Mouse (Mus musculus): ENCODE data around the gene Prkg1. TPM values are rescaled to one million over a fixed set of nuclear protein-coding genes. Genes with fewer than 3 reads are reported as not detected.
A peak's percentile ranks its signal among the peaks of the same experiment; 100 is the strongest.
"Not testable (repeated sequence)": the region's sequence is repeated elsewhere in the genome, so short reads cannot be mapped to it uniquely, and the experiment has no call there.

The Prkg1 gene
- polyA plus RNA-seq, 2 experiments: 7.1 to 9.6 TPM

- Histone ChIP-seq H3K36me3 (ENCODE audit: control insufficient read depth, insufficient read depth, low read length) (no peaks in the 10 kb centered on the region), H3K27ac (replicated peaks; ENCODE audit: low read depth, low read length) (no peak overlapping the region; the same call in 1 of the 2 replicates), H3K4me3 (replicated peaks; ENCODE audit: low read length) (no peak overlapping the region), H3K4me1 (ENCODE audit: control insufficient read depth, insufficient read depth, low read length) (no peaks in the 10 kb centered on the region), H3K27me3 (ENCODE audit: control insufficient read depth, insufficient read depth, low read length) (no peaks in the 10 kb centered on the region), H3K9ac (ENCODE audit: low read depth, low read length, severe bottlenecking) (no peak overlapping the region), H3K9me3 (ENCODE audit: control insufficient read depth, low read length) (no peaks in the 10 kb centered on the region), H3K4me2 (replicated peaks; ENCODE audit: low read depth, low read length, severe bottlenecking) (no peak overlapping the region)
- DNase-seq (ENCODE audit: low spot score) (no peak), ATAC-seq (ENCODE audit: low FRiP score, low read depth) (no peak)
- no peak for TF ChIP-seq POLR2A (IDR thresholded peaks at IDR 0.05; ENCODE audit: borderline replicate concordance, extremely low read depth, insufficient read depth, insufficient read length)
- 55% methylated on average over 5 of the region's 5 CpGs for WGBS
Observed at GRCm38 (mm10) chr19:31361575-31361974, 403.3 kb downstream of the Prkg1 start.

DNA sequence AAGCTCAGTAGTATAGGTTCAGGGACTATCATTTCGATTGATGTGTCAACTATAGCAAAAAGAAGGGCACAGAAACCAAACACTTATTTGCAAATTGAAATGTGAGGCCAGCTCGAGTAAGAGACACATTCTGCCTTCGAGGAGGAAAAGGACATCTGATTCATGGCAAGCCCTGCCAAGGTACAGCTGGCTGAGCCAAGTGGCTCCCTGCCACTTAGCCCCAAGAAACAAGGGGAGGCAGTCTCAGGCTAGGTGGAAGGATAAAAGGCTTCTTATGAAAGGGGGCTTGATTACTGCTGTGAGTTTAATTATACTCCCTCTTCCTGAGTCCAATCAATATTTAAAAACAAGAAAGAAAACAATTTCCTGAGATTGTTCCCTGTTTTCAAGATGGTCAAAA is 403.7 kb downstream of the Prkg1 start:
- H3K4me3 ChIP-seq (replicated peaks; ENCODE audit: low read length): no peak overlapping the region
- no peak overlapping the region for H3K9ac ChIP-seq (ENCODE audit: low read depth, low read length, severe bottlenecking)
- no peak for TF ChIP-seq POLR2A (IDR thresholded peaks at IDR 0.05; ENCODE audit: borderline replicate concordance, extremely low read depth, insufficient read depth, insufficient read length)
- no peaks in the 10 kb centered on the region for H3K4me1 ChIP-seq (ENCODE audit: control insufficient read depth, insufficient read depth, low read length)
- no peak overlapping the region; the same call in 1 of the 2 replicates for H3K27ac ChIP-seq (replicated peaks; ENCODE audit: low read depth, low read length)
- DNase-seq (ENCODE audit: low spot score) (peak; percentile 28), ATAC-seq (ENCODE audit: low FRiP score, low read depth) (no peak)
- no peaks in the 10 kb centered on the region for H3K9me3 ChIP-seq (ENCODE audit: control insufficient read depth, low read length)
- H3K36me3 ChIP-seq (ENCODE audit: control insufficient read depth, insufficient read depth, low read length): no peaks in the 10 kb centered on the region
- H3K27me3 ChIP-seq (ENCODE audit: control insufficient read depth, insufficient read depth, low read length): no peaks in the 10 kb centered on the region
- 40% methylated on average over 3 of the region's 3 CpGs for WGBS
- H3K4me2 ChIP-seq (replicated peaks; ENCODE audit: low read depth, low read length, severe bottlenecking): no peak overlapping the region

- no peak overlapping the region for H3K4me3 ChIP-seq (replicated peaks; ENCODE audit: low read length)
- H3K36me3 ChIP-seq (ENCODE audit: control insufficient read depth, insufficient read depth, low read length): no peaks in the 10 kb centered on the region
- H3K27me3 ChIP-seq (ENCODE audit: control insufficient read depth, insufficient read depth, low read length): no peaks in the 10 kb centered on the region
- ATAC-seq (ENCODE audit: low FRiP score, low read depth) (no peak; the same call in 1 of the 2 replicates), DNase-seq (ENCODE audit: low spot score) (peak; percentile 60)
- 48% methylated on average over 1 of the region's 1 CpGs for WGBS
- no peak overlapping the region for H3K27ac ChIP-seq (replicated peaks; ENCODE audit: low read depth, low read length)
- TF ChIP-seq POLR2A (IDR thresholded peaks at IDR 0.05; ENCODE audit: borderline replicate concordance, extremely low read depth, insufficient read depth, insufficient read length): no peak
- no peak overlapping the region for H3K9ac ChIP-seq (ENCODE audit: low read depth, low read length, severe bottlenecking)
- H3K9me3 ChIP-seq (ENCODE audit: control insufficient read depth, low read length): no peaks in the 10 kb centered on the region
- no peak overlapping the region for H3K4me2 ChIP-seq (replicated peaks; ENCODE audit: low read depth, low read length, severe bottlenecking)
- H3K4me1 ChIP-seq (ENCODE audit: control insufficient read depth, insufficient read depth, low read length): no peaks in the 10 kb centered on the region
Observed at GRCm38 (mm10) chr19:31354959-31355358, 409.9 kb downstream of the Prkg1 start.

DNA sequence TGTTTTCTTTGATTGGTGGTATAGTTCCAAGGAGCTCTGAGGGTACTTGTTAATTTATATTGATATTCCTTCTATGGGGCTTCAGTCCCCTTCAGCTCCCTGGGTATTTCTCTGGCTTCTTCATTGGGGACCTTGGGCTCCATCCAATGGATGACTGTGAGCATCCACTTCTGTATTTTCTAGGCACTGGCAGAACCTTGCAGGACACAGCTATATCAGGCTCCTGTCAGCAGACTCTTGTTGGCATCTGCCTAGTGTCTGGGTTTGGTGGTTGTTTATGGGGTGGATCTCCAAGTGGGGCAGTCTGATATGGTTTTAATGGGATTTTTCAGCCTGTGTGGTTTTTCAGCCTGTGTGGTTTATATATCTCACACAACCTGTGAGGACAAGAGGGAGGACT is 412.0 kb downstream of the Prkg1 start:
- not testable (repeated sequence) for H3K27me3 ChIP-seq (ENCODE audit: control insufficient read depth, insufficient read depth, low read length); H3K27ac ChIP-seq (replicated peaks; ENCODE audit: low read depth, low read length); H3K9ac ChIP-seq (ENCODE audit: low read depth, low read length, severe bottlenecking); H3K4me1 ChIP-seq (ENCODE audit: control insufficient read depth, insufficient read depth, low read length); H3K36me3 ChIP-seq (ENCODE audit: control insufficient read depth, insufficient read depth, low read length); ATAC-seq (ENCODE audit: low FRiP score, low read depth); H3K4me3 ChIP-seq (replicated peaks; ENCODE audit: low read length); H3K4me2 ChIP-seq (replicated peaks; ENCODE audit: low read depth, low read length, severe bottlenecking); H3K9me3 ChIP-seq (ENCODE audit: control insufficient read depth, low read length); DNase-seq (ENCODE audit: low spot score)

- no peaks in the 10 kb centered on the region for H3K27me3 ChIP-seq (ENCODE audit: control insufficient read depth, insufficient read depth, low read length)
- no peak overlapping the region for H3K4me3 ChIP-seq (replicated peaks; ENCODE audit: low read length)
- no peak for TF ChIP-seq POLR2A (IDR thresholded peaks at IDR 0.05; ENCODE audit: borderline replicate concordance, extremely low read depth, insufficient read depth, insufficient read length)
- no peak for ATAC-seq (ENCODE audit: low FRiP score, low read depth)
- H3K9ac ChIP-seq (ENCODE audit: low read depth, low read length, severe bottlenecking): no peak overlapping the region
- 49% methylated on average over 3 of the region's 3 CpGs for WGBS
- H3K4me2 ChIP-seq (replicated peaks; ENCODE audit: low read depth, low read length, severe bottlenecking): no peak overlapping the region
- no peaks in the 10 kb centered on the region for H3K9me3 ChIP-seq (ENCODE audit: control insufficient read depth, low read length)
- DNase-seq (ENCODE audit: low spot score): no peak
- H3K36me3 ChIP-seq (ENCODE audit: control insufficient read depth, insufficient read depth, low read length): no peaks in the 10 kb centered on the region
- no peaks in the 10 kb centered on the region for H3K4me1 ChIP-seq (ENCODE audit: control insufficient read depth, insufficient read depth, low read length)
- no peak overlapping the region for H3K27ac ChIP-seq (replicated peaks; ENCODE audit: low read depth, low read length)
Observed at GRCm38 (mm10) chr19:31351796-31352195, 413.0 kb downstream of the Prkg1 start.

DNA sequence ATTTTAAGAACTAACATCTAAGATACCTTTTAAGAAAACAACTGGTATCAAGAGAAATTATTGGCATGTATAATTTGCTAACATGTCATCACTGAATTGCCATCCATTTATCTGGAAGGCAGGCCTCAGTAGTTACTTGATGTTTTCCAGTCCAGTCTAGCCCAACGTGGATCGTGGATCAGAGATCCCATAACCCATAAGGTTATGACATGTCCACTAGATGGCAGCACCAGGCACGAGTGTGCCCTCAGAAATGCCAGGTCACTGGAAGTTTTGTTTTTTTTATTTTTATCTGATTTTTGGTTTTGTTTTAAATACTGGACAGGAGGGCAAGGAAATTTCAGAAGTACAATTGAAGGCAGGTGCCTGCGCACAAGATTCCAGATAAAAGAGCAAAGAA is 422.7 kb downstream of the Prkg1 start:
- Histone ChIP-seq H3K9ac (ENCODE audit: low read depth, low read length, severe bottlenecking) (no peak overlapping the region), H3K27me3 (ENCODE audit: control insufficient read depth, insufficient read depth, low read length) (no peaks in the 10 kb centered on the region), H3K36me3 (ENCODE audit: control insufficient read depth, insufficient read depth, low read length) (no peaks in the 10 kb centered on the region), H3K4me2 (replicated peaks; ENCODE audit: low read depth, low read length, severe bottlenecking) (no peak overlapping the region), H3K27ac (replicated peaks; ENCODE audit: low read depth, low read length) (no peak overlapping the region), H3K4me1 (ENCODE audit: control insufficient read depth, insufficient read depth, low read length) (no peaks in the 10 kb centered on the region), H3K4me3 (replicated peaks; ENCODE audit: low read length) (no peak overlapping the region), H3K9me3 (ENCODE audit: control insufficient read depth, low read length) (no peaks in the 10 kb centered on the region)
- DNase-seq (ENCODE audit: low spot score): peak; percentile 70
- TF ChIP-seq POLR2A (IDR thresholded peaks at IDR 0.05; ENCODE audit: borderline replicate concordance, extremely low read depth, insufficient read depth, insufficient read length): no peak
- ATAC-seq (ENCODE audit: low FRiP score, low read depth): no peak
- 18% methylated on average over 4 of the region's 4 CpGs for WGBS
